Mouse (Mus musculus) C2C12 (cell line): ENCODE measurements at regions not wholly inside any gene's neighbourhood (a gene's known extent, or its start where the extent isn't known, plus 50 kb on each side); places are given as distances from the start of the nearest gene placed in this dataset.

Experiments used
- CEBPB ChIP-seq: IDR thresholded peaks from one replicate; pipeline ENCODE4 v1.6.1; 2011; ENCODE audit warnings: low read depth, mild to moderate bottlenecking, control low read depth, moderate library complexity
- CTCF ChIP-seq: IDR thresholded peaks from one replicate; pipeline ENCODE4 v1.5.1; 2011; ENCODE audit not compliant: control insufficient read depth, insufficient read depth, insufficient read length
- FOSL1 ChIP-seq: IDR thresholded peaks from one replicate; pipeline ENCODE4 v1.8.0; 2011; ENCODE audit warnings: mild to moderate bottlenecking, low read length; ENCODE audit not compliant: poor library complexity, insufficient read depth, severe bottlenecking
- MAX ChIP-seq: IDR thresholded peaks from one replicate; pipeline ENCODE4 v1.6.1; 2011; ENCODE audit warnings: mild to moderate bottlenecking, control low read depth
- MYOG ChIP-seq: IDR thresholded peaks from one replicate; pipeline ENCODE4 v1.6.1; 2011; ENCODE audit not compliant: control insufficient read depth, insufficient read length; ENCODE audit errors: extremely low read depth
- USF1 ChIP-seq: IDR thresholded peaks from one replicate; pipeline ENCODE4 v1.6.1; 2011; ENCODE audit warnings: low read depth, mild to moderate bottlenecking, control low read depth, moderate library complexity

GRCm38 (mm10) chr19:54925888-54926287 is 201.2 kb downstream of the Gpam start:
- TF ChIP-seq CTCF: no peak
- no peak for TF ChIP-seq MYOG
- no peak for TF ChIP-seq USF1
- TF ChIP-seq CEBPB: no peak
- TF ChIP-seq MAX: no peak
- no peak for TF ChIP-seq FOSL1
